Mouse (Mus musculus) hindbrain, embryonic 10.5 days (tissue): ENCODE data around the gene Trim40. TPM values are rescaled to one million over a fixed set of nuclear protein-coding genes. Genes with fewer than 3 reads are reported as not detected.

Source experiments
- polyA plus RNA-seq: library from polyadenylated mRNA; unstranded; fragments of >200 nt; fragmentation: Nextera tagmentation; extraction: Ambion mirVana; gene quantifications from 2 replicates; pipeline ENCODE4 v1.2.1, GENCODE M21; 2016

Gene Trim40
- polyA plus RNA-seq, 1 experiment from 2014 or later: not detected

Other genes with a start within 250 kb of the Trim40 start
- not detected in 2 replicates for gene H2-M9, start 247.5 kb downstream of the Trim40 start, polyA plus RNA-seq
- gene H2-M1, start 217.9 kb downstream of the Trim40 start, polyA plus RNA-seq: not detected in 2 replicates
- not detected in 2 replicates for gene H2-M10.5, start 117.2 kb downstream of the Trim40 start, polyA plus RNA-seq
- not detected in 2 replicates for gene H2-M10.6, start 78.0 kb downstream of the Trim40 start, polyA plus RNA-seq
- gene Trim26, start 53.0 kb downstream of the Trim40 start, polyA plus RNA-seq: 47.2 and 48.2 TPM in 2 replicates
- gene Trim15, start 22.9 kb downstream of the Trim40 start, polyA plus RNA-seq: 0.14 and 0.36 TPM in 2 replicates
- gene Trim10, start 20.5 kb downstream of the Trim40 start, polyA plus RNA-seq: 6.7 and 7.3 TPM in 2 replicates
- gene Trim31, start 8.0 kb upstream of the Trim40 start, polyA plus RNA-seq: not detected in 2 replicates
- 1.2 and 1.5 TPM in 2 replicates for gene Rnf39, start 52.8 kb upstream of the Trim40 start, polyA plus RNA-seq
- gene Ppp1r11, start 61.6 kb upstream of the Trim40 start, polyA plus RNA-seq: 162 and 178 TPM in 2 replicates
- 91.6 and 95.3 TPM in 2 replicates for gene Znrd1, start 68.4 kb upstream of the Trim40 start, polyA plus RNA-seq
- 8.6 and 9.6 TPM in 2 replicates for gene Znrd1as, start 68.5 kb upstream of the Trim40 start, polyA plus RNA-seq
- not detected in 2 replicates for gene 2410137M14Rik, start 91.1 kb upstream of the Trim40 start, polyA plus RNA-seq
- gene H2-M5, start 99.4 kb upstream of the Trim40 start, polyA plus RNA-seq: 0.68 and 1.1 TPM in 2 replicates
- 79.9 and 96.9 TPM in 2 replicates for gene Zfp57, start 111.0 kb upstream of the Trim40 start, polyA plus RNA-seq
- 0.19 and 0.34 TPM in 2 replicates for gene Mog, start 133.3 kb upstream of the Trim40 start, polyA plus RNA-seq
- 10.8 and 17.0 TPM in 2 replicates for gene Gabbr1, start 155.8 kb upstream of the Trim40 start, polyA plus RNA-seq
- gene Olfr90, start 198.4 kb upstream of the Trim40 start, polyA plus RNA-seq: 0.08 TPM in 1 of 2 replicates, not detected in the other
- gene Olfr91, start 208.2 kb upstream of the Trim40 start, polyA plus RNA-seq: not detected in 2 replicates
- not detected in 2 replicates for gene Olfr92, start 230.0 kb upstream of the Trim40 start, polyA plus RNA-seq